ENCODE assay signal across 8 mouse cellular contexts in genomic region chr12:52473988-52474968, GRCm38 (mm10). TPM values are rescaled to one million over a fixed set of nuclear protein-coding genes. Genes with fewer than 3 reads are reported as not detected.
DNase-seq lines count a peak whose midpoint lies in the region; ATAC-seq and TF ChIP-seq lines count a peak whose summit lies in the region.

No protein-coding gene starts in this region.

- H3K9me3 ChIP-seq in liver, embryonic 12.5 days (replicated peaks), result no peaks in the 10 kb centered on the region

- peaks cover 6% of the 10 kb centered on the region; the same call in 1 of the 2 replicates for H3K4me1 ChIP-seq in liver, embryonic 12.5 days

- no peak overlapping the region for H3K9ac ChIP-seq in liver, embryonic 12.5 days

- H3K36me3 ChIP-seq in liver, embryonic 12.5 days, result no peaks in the 10 kb centered on the region

- H3K4me2 ChIP-seq in liver, embryonic 12.5 days, result peak overlapping the region; percentile 41

- H3K4me3 ChIP-seq in gastrocnemius, adult 2 months, result peak overlapping the region; percentile 5; the same call in 1 of the 2 replicates
- 0 out of 2 replicates have a peak overlapping the region, but pooled peaks have one; percentile 5 for H3K4me3 ChIP-seq in liver, embryonic 12.5 days

- intact Hi-C loops in gastrocnemius, adult 2 months (cut with DNase I), result no loop called here

- ATAC-seq in liver, embryonic 12.5 days, result no peak
- ATAC-seq in megakaryocyte-erythroid progenitor cell, adult 5-6 weeks (replicated peaks; ENCODE audit: low FRiP score, low TSS enrichment, poor library complexity, severe bottlenecking), result no peak

- no peak for DNase-seq in gastrocnemius, adult 2 months
- DNase-seq in gastrocnemius, postnatal 25 days, result no peak
- peak; percentile 3 for DNase-seq in ovary, adult 18-20 months (ENCODE audit: low spot score)
- DNase-seq in ovary, postnatal 10 days (ENCODE audit: low spot score), result no peak
- peak; percentile 13 for DNase-seq in yolk sac, embryonic 10.5 days (ENCODE audit: low spot score)
- DNase-seq in embryo, embryonic 11 days, result no peak

- 38% methylated on average over 18 of the region's 18 CpGs for WGBS in liver, embryonic 12.5 days (ENCODE audit: insufficient replicate concordance)

- TF ChIP-seq CTCF in gastrocnemius, adult 2 months (IDR thresholded peaks at IDR 0.05), result no peak

- no peaks in the 10 kb centered on the region for H3K27me3 ChIP-seq in liver, embryonic 12.5 days (replicated peaks)

- no peak overlapping the region for H3K27ac ChIP-seq in gastrocnemius, adult 2 months
- H3K27ac ChIP-seq in liver, embryonic 12.5 days, result no peak overlapping the region

RNA-seq across cellular contexts. Expression of gene Arhgap5, which starts 29.5 kb away (rescaled TPM):
- total RNA-seq in gastrocnemius, adult 2 months (2021), result 10 to 100 TPM; 38.6 to 49.2 TPM
- total RNA-seq in gastrocnemius, postnatal 25 days (2021), result 10 to 100 TPM; 31.7 to 33.4 TPM
- 13.7 and 14.4 TPM in 2 replicates for polyA plus RNA-seq in liver, embryonic 12.5 days (2016; fragmentation: Nextera tagmentation; extraction: Ambion mirVana)
- 12.0 and 12.4 TPM in 2 replicates for total RNA-seq in megakaryocyte-erythroid progenitor cell, adult 5-6 weeks (2014; fragmentation: Nextera tagmentation)
- total RNA-seq in megakaryocyte-erythroid progenitor cell, adult 5-6 weeks (2017), result 19.7 and 25.6 TPM in 2 replicates

Comparison
In these comparisons a context has a peak if more than half of its experiments do, and no peak if none do; other contexts are left out.
1. DNase-seq: peak in ovary, adult 18-20 months (single experiment) and yolk sac, embryonic 10.5 days (single experiment); none in gastrocnemius, adult 2 months (single experiment), gastrocnemius, postnatal 25 days (single experiment), ovary, postnatal 10 days (single experiment) and embryo, embryonic 11 days (single experiment).